Mouse (Mus musculus) stomach, postnatal 0 days (tissue): Measurements from ENCODE around the gene Myh1. TPM values are rescaled to one million over a fixed set of nuclear protein-coding genes. Genes with fewer than 3 reads are reported as not detected.

Experiments
- ATAC-seq: fragments of 200-750 bp; cut with Nextera tagmentation; 2 replicates; pipeline ENCODE4 v1.8.0; 2017; ENCODE audit not compliant: low FRiP score, low TSS enrichment
- DNase-seq: peaks from one replicate; pipeline ENCODE4 v3.0.0-alpha.2; 2016; ENCODE audit warnings: low spot score
- H3K27ac ChIP-seq: fragments of 300-500 bp; sonication (generic); replicated peaks from 2 replicates; pipeline ENCODE4 v1.5.1; 2014; ENCODE audit warnings: mild to moderate bottlenecking, control low read depth
- H3K27me3 ChIP-seq: fragments of 300-500 bp; sonication (generic); 2 replicates; pipeline ENCODE4 v1.6.1; 2014; ENCODE audit warnings: low read length; ENCODE audit not compliant: control insufficient read depth, insufficient read depth
- H3K36me3 ChIP-seq: fragments of 300-500 bp; sonication (generic); 2 replicates; pipeline ENCODE4 v1.6.1; 2014; ENCODE audit warnings: low read length, mixed read lengths; ENCODE audit not compliant: control insufficient read depth, insufficient read depth
- H3K4me1 ChIP-seq: fragments of 300-500 bp; sonication (generic); replicated peaks from 2 replicates; pipeline ENCODE4 v1.6.1; 2014; ENCODE audit warnings: antibody characterized with exemption; ENCODE audit not compliant: control insufficient read depth, insufficient read depth
- H3K4me2 ChIP-seq: fragments of 300-500 bp; sonication (generic); replicated peaks from 2 replicates; pipeline ENCODE4 v1.6.1; 2014; ENCODE audit warnings: low read depth, mild to moderate bottlenecking, control low read depth, moderate library complexity
- H3K4me3 ChIP-seq: fragments of 300-500 bp; sonication (generic); 2 replicates; pipeline ENCODE4 v1.5.1; 2014; ENCODE audit warnings: low read depth, low read length, control low read depth
- H3K9ac ChIP-seq: fragments of 300-500 bp; sonication (generic); 2 replicates; pipeline ENCODE4 v1.6.1; 2014; ENCODE audit warnings: mild to moderate bottlenecking, low read length, control low read depth, mixed read lengths
- H3K9me3 ChIP-seq: fragments of 300-500 bp; sonication (generic); 2 replicates; pipeline ENCODE4 v1.6.1; 2016; ENCODE audit warnings: low read length; ENCODE audit not compliant: control insufficient read depth
- CTCF ChIP-seq: IDR thresholded peaks from 2 replicates; pipeline ENCODE4 v1.5.1; 2016; ENCODE audit warnings: antibody characterized with exemption, low read depth, mild to moderate bottlenecking, moderate library complexity
- EP300 ChIP-seq: optimal IDR thresholded peaks from 2 replicates; pipeline ENCODE3; 2016; ENCODE audit warnings: antibody characterized with exemption
- WGBS: fragments of 180-500 bp; shearing (Covaris S2); extraction: QIAGEN DNeasy Blood & Tissue Kit; methylation state at CpG from one replicate; pipeline ENCODE4 v1.1.7; 2014; 5-methylcytosine and 5-hydroxymethylcytosine counted together
- polyA plus RNA-seq: library from polyadenylated mRNA; unstranded; fragments of >200 nt; fragmentation: Nextera tagmentation; extraction: Ambion mirVana; gene quantifications from 2 replicates; pipeline ENCODE4 v1.2.1, GENCODE M21; 2015

The Myh1 gene
- polyA plus RNA-seq, 1 experiment from 2014 or later = 0.05 TPM

DNA sequence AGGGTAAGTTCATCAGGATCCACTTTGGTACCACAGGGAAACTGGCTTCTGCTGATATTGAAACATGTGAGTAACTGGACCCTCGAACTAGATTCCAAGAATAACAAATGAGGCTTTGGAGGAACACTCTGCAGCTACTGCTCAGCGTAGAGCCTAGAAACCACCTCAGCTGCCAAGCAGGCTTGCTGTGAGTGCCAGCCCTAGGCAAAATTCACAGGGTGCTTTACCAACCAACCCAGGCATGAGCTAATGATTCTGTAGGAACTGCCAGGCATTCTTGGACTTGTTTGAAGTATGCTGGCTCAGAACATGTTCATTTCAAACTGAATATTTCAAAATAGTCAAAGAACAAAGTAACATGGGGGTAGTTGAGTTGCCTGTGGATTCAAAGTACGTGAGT lies 4.9 kb downstream of the Myh1 start:
- H3K4me3 ChIP-seq = no peak overlapping the region
- 58% methylated on average over 3 of the region's 3 CpGs for WGBS
- H3K27me3 ChIP-seq = no peaks in the 10 kb centered on the region
- H3K9ac ChIP-seq = no peak overlapping the region
- H3K27ac ChIP-seq = no peak overlapping the region
- no peak for ATAC-seq
- TF ChIP-seq CTCF (no peak), EP300 (no peak)
- DNase-seq = no peak
- no peaks in the 10 kb centered on the region for H3K9me3 ChIP-seq
- no peak overlapping the region for H3K4me2 ChIP-seq
- no peaks in the 10 kb centered on the region for H3K4me1 ChIP-seq
- H3K36me3 ChIP-seq = no peaks in the 10 kb centered on the region

DNA sequence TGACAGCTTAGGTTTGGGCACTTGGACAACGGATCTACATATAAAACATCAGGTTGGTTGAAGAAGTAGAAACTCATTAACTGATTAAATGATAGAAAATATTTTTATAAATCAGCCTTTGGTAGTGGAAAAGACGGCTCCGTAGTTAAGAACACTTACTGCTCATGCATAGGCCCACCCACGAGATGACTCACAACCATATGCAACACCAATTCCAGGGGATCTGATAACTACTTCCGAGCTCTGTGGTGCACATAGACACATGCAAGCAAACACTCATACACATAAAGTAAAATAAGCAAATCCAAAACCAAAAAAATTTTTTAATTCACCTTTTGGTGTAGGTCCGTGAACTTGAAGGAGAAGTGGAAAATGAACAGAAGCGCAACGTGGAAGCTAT lies 22.0 kb downstream of the Myh1 start:
- ATAC-seq (no peak), DNase-seq (no peak)
- no peaks in the 10 kb centered on the region for H3K27me3 ChIP-seq
- H3K36me3 ChIP-seq = no peaks in the 10 kb centered on the region
- H3K4me3 ChIP-seq = no peak overlapping the region
- H3K27ac ChIP-seq = no peak overlapping the region
- no peaks in the 10 kb centered on the region for H3K9me3 ChIP-seq
- no peak overlapping the region for H3K4me2 ChIP-seq
- no peaks in the 10 kb centered on the region for H3K4me1 ChIP-seq
- TF ChIP-seq CTCF = no peak
- no peak for TF ChIP-seq EP300
- H3K9ac ChIP-seq = no peak overlapping the region
- WGBS = 89% methylated on average over 8 of the region's 8 CpGs

DNA sequence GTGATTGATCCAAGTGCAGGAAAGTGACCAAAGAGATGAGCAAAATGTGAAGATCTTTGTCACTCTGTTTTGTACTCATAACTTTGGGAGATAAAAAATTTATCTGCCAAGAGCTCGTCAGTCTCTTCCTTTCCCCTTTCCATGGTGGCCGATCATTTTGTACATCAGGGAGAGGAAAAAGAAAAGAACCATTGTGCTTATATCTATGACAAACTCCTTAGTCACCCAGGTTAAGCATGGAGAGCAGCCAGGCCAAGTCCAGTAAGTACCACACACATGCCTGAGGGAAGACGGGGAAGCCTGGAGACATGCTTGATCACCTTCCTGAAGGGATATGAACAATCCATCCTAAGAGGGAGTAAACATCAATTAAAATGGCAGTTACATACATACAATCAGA lies 24.6 kb downstream of the Myh1 start:
- 78% methylated on average over 2 of the region's 3 CpGs for WGBS
- H3K4me2 ChIP-seq = no peak overlapping the region
- ATAC-seq = no peak

DNA sequence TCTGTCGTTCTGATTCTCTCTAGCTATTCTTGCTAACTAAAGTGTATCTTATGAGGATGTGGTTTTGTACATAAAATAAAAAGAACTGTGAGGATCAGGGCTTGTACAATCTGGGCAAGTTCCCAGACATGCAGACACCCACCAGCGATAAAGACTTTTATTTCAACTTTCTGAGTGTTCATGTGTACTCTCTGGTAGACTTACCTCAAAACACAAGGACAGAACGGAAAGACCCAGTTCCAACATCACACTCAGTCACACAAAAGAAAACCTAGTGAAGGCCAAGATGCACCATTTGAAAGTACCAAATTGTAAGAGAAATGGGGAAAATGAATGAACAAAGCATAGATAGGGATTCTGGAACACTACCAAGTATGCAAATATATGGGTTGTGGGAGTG lies 28.9 kb downstream of the Myh1 start:
- Histone ChIP-seq H3K4me3 (no peak overlapping the region), H3K27ac (no peak overlapping the region), H3K4me1 (no peaks in the 10 kb centered on the region), H3K9ac (no peak overlapping the region), H3K27me3 (no peaks in the 10 kb centered on the region), H3K4me2 (no peak overlapping the region), H3K36me3 (no peaks in the 10 kb centered on the region), H3K9me3 (no peaks in the 10 kb centered on the region)
- DNase-seq = no peak
- 75% methylated on average over 3 of the region's 3 CpGs for WGBS
- no peak for TF ChIP-seq CTCF
- ATAC-seq = no peak

More for the DNA sequence above, 24.6 kb downstream of the Myh1 start:
- Histone ChIP-seq H3K36me3 (no peaks in the 10 kb centered on the region), H3K9me3 (no peaks in the 10 kb centered on the region), H3K27me3 (no peaks in the 10 kb centered on the region), H3K27ac (no peak overlapping the region), H3K4me1 (no peaks in the 10 kb centered on the region), H3K9ac (no peak overlapping the region), H3K4me3 (no peak overlapping the region)
- DNase-seq = no peak
- TF ChIP-seq CTCF (no peak), EP300 (no peak)

DNA sequence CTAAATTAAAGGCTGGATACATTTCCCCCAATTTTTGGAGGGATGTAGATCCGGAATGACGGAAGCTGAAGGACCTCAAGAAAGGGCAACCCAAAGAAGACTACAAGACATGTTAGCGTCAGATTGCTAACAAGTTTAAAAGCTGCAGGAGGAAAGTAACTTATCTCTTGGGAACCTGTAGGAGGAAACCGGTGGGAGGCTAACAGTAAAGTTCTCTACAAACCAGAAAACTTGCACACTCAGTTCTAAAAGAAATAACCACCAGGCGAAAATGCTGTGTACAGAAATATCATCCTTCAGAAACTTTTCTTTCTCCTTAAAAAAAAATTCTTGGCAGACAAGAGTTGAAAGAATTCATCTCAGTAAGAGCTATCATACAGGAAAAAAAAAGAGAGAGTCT lies 29.3 kb downstream of the Myh1 start:
- ATAC-seq = no peak
- WGBS = 77% methylated on average over 5 of the region's 5 CpGs

DNA sequence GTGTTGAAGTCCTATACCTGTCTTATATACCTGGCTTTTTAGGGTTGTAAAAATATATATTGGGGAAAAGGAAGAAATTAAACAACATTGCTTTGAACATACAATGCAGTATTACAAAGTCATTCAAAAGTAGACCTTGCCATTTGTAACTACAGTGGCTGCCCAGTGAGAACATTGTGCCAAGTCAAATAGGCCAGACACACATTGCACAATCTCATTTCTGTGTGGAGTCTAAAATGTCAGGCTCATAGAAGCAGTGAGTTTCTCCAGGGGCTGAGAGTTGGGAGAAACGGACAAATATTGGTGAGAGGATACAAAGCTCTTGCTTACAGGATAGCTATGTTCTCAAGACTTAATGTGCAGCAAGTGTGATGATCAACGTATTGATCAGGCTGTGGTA lies 30.1 kb downstream of the Myh1 start:
- no peak for TF ChIP-seq EP300
- TF ChIP-seq CTCF = no peak
- H3K4me2 ChIP-seq = no peak overlapping the region
- H3K27me3 ChIP-seq = no peaks in the 10 kb centered on the region
- 71% methylated on average over 2 of the region's 2 CpGs for WGBS
- no peak overlapping the region for H3K4me3 ChIP-seq
- ATAC-seq (no peak), DNase-seq (peak; percentile 18)
- H3K27ac ChIP-seq = no peak overlapping the region
- H3K9me3 ChIP-seq = no peaks in the 10 kb centered on the region
- H3K9ac ChIP-seq = no peak overlapping the region
- no peaks in the 10 kb centered on the region for H3K36me3 ChIP-seq
- H3K4me1 ChIP-seq = no peaks in the 10 kb centered on the region

More for the DNA sequence above, 29.3 kb downstream of the Myh1 start:
- DNase-seq = no peak
- Histone ChIP-seq H3K27me3 (no peaks in the 10 kb centered on the region), H3K9ac (no peak overlapping the region), H3K36me3 (no peaks in the 10 kb centered on the region), H3K4me1 (no peaks in the 10 kb centered on the region), H3K4me3 (no peak overlapping the region), H3K4me2 (no peak overlapping the region), H3K9me3 (no peaks in the 10 kb centered on the region), H3K27ac (no peak overlapping the region)
- no peak for TF ChIP-seq CTCF
- TF ChIP-seq EP300 = no peak
